Mouse (Mus musculus) NIH3T3 (cell line): ENCODE results near the gene Ly6g6c.

Experiments used
- DNase-seq: peaks from one replicate; pipeline ENCODE4 v3.0.0-alpha.2; 2012; ENCODE audit warnings: low read depth

The Ly6g6c gene

GRCm38 (mm10) chr17:35115046-35116019 is 50.1 kb downstream of the Ly6g6c start, which contains the start of gene Ly6g5b:
Gene Ly6g5b, minus strand, starts transcription at chr17:35115428.
- peak; percentile 71 for DNase-seq
